Mouse (Mus musculus) erythroblast, embryonic 14.5 days (primary cell): ENCODE data around the gene Kcng1.

Experiments used
- GATA1 ChIP-seq: IDR thresholded peaks from 2 replicates; pipeline ENCODE4 v1.6.1; 2012; ENCODE audit warnings: low read length, inconsistent platforms, mixed read lengths
- TAL1 ChIP-seq: IDR thresholded peaks from 3 replicates; pipeline ENCODE4 v1.6.1; 2012; ENCODE audit warnings: low read length, inconsistent platforms, mixed read lengths

GRCm38 (mm10) chr2:168233286-168233685, 48.2 kb downstream of the Kcng1 start:
- TF ChIP-seq GATA1 (no peak), TAL1 (no peak)
